Mouse (Mus musculus) bone marrow, adult 2 months (tissue): ENCODE data around the gene Agbl1.
"Not testable (repeated sequence)": the region's sequence is repeated elsewhere in the genome, so short reads cannot be mapped to it uniquely, and the experiment has no call there.

ENCODE experiments used
- CTCF ChIP-seq: fragments of 200-500 bp; IDR thresholded peaks from 2 replicates; pipeline ENCODE4 v1.5.1; 2011; ENCODE audit warnings: low read length, control low read depth; ENCODE audit not compliant: control insufficient read depth, insufficient read depth
- POLR2A ChIP-seq: fragments of 200-500 bp; IDR thresholded peaks from 2 replicates; pipeline ENCODE4 v1.6.1; 2011; ENCODE audit warnings: low read depth, mild to moderate bottlenecking, control low read depth, low read length, borderline replicate concordance; ENCODE audit not compliant: control insufficient read depth

- TF ChIP-seq CTCF, POLR2A: not testable (repeated sequence)
These were observed 502.5 kb downstream of the Agbl1 start for GRCm38 (mm10) chr7:76732220-76732619.
